Mouse (Mus musculus) heart, embryonic 14.5 days (tissue): ENCODE measurements around the gene Osm. TPM values are rescaled to one million over a fixed set of nuclear protein-coding genes. Genes with fewer than 3 reads are reported as not detected.

Experiments
- ATAC-seq: fragments of 200-750 bp; cut with Nextera tagmentation; 2 replicates; pipeline ENCODE4 v1.8.0; 2017; ENCODE audit warnings: low read depth, moderate TSS enrichment; ENCODE audit not compliant: insufficient number of reproducible peaks, insufficient read depth, low FRiP score
- H3K27ac ChIP-seq, 2 experiments: fragments of 200-500 bp in 1 of 2; fragments of 300-500 bp in 1 of 2; sonication (generic) in 1 of 2; replicated peaks in 1 of 2; 2 replicates each; pipeline ENCODE4 v1.5.1; 2012 to 2014; ENCODE audit warnings: low read depth in 2 of 2, low read length in 2 of 2, control low read depth in 1 of 2, mild to moderate bottlenecking in 1 of 2, mixed read lengths in 1 of 2; ENCODE audit not compliant: control insufficient read depth in 1 of 2, insufficient read depth in 1 of 2
- H3K27me3 ChIP-seq: fragments of 300-500 bp; sonication (generic); 2 replicates; pipeline ENCODE4 v1.6.1; 2014; ENCODE audit warnings: mild to moderate bottlenecking, low read length, control low read depth; ENCODE audit not compliant: control insufficient read depth, insufficient read depth
- H3K36me3 ChIP-seq: fragments of 300-500 bp; sonication (generic); 2 replicates; pipeline ENCODE4 v1.6.1; 2014; ENCODE audit warnings: mild to moderate bottlenecking, control low read depth, low read length, mixed read lengths; ENCODE audit not compliant: control insufficient read depth, insufficient read depth
- H3K4me1 ChIP-seq, 2 experiments: fragments of 200-500 bp in 1 of 2; fragments of 300-500 bp in 1 of 2; sonication (generic) in 1 of 2; 2 replicates each; pipeline ENCODE4 v1.6.1; 2012 to 2014; ENCODE audit warnings: low read length in 2 of 2, control low read depth in 1 of 2, mixed read lengths in 1 of 2; ENCODE audit not compliant: control insufficient read depth in 2 of 2, insufficient read depth in 2 of 2
- H3K4me2 ChIP-seq: fragments of 300-500 bp; sonication (generic); 2 replicates; pipeline ENCODE4 v1.6.1; 2014; ENCODE audit warnings: mild to moderate bottlenecking, low read length
- H3K4me3 ChIP-seq, 2 experiments: fragments of 200-500 bp in 1 of 2; fragments of 300-500 bp in 1 of 2; sonication (generic) in 1 of 2; 2 replicates each; pipeline ENCODE4 v1.5.1; 2012 to 2014; ENCODE audit warnings: low read length in 2 of 2, mild to moderate bottlenecking in 2 of 2, control low read depth in 1 of 2, low read depth in 1 of 2, moderate library complexity in 1 of 2; ENCODE audit not compliant: control insufficient read depth in 1 of 2, insufficient read depth in 1 of 2
- H3K9ac ChIP-seq: fragments of 300-500 bp; sonication (generic); 2 replicates; pipeline ENCODE4 v1.6.1; 2014; ENCODE audit warnings: mild to moderate bottlenecking, low read length
- H3K9me3 ChIP-seq: fragments of 300-500 bp; sonication (generic); 2 replicates; pipeline ENCODE4 v1.6.1; 2016; ENCODE audit warnings: low read length, control low read depth; ENCODE audit not compliant: control insufficient read depth
- WGBS: fragments of 180-500 bp; shearing (Covaris S2); extraction: QIAGEN DNeasy Blood & Tissue Kit; methylation state at CpG from one replicate; pipeline ENCODE4 v1.1.7; 2014; 5-methylcytosine and 5-hydroxymethylcytosine counted together
- polyA plus RNA-seq: library from polyadenylated mRNA; unstranded; fragments of >200 nt; fragmentation: Nextera tagmentation; extraction: Ambion mirVana; gene quantifications from 2 replicates; pipeline ENCODE4 v1.2.1, GENCODE M21; 2014

Gene Osm
- polyA plus RNA-seq, 1 experiment from 2014 or later, result not detected

- H3K9ac ChIP-seq, result 0 out of 2 replicates have a peak overlapping the region, but pooled peaks have one; percentile 12
- ATAC-seq, result peak; percentile 33; the same call in 1 of the 2 replicates
- 76% methylated on average over 9 of the region's 9 CpGs for WGBS
These were observed 19.8 kb upstream of the Osm start for GRCm38 (mm10) chr11:4216248-4217000.

GRCm38 (mm10) chr11:4217914-4218629, 18.1 kb upstream of the Osm start, which contains the start of gene Castor1:
TSS of gene Castor1 (plus strand) at chr11:4218225.
- Histone ChIP-seq H3K27ac (peak within 1 kb of the TSS; percentile 73 to 78), H3K9ac (peak within 1 kb of the TSS; percentile 67), H3K4me2 (peak within 1 kb of the TSS; percentile 80), H3K4me3 (peak within 1 kb of the TSS; percentile 49 to 51), H3K4me1 (peaks cover 21 to 26% of the 10 kb centered on the region in 2 experiments), H3K36me3 (peaks cover 24% of the 10 kb centered on the region), H3K27me3 (no peaks in the 10 kb centered on the region; the same call in 1 of the 2 replicates), H3K9me3 (no peaks in the 10 kb centered on the region)
- 2% methylated on average over 56 of the region's 56 CpGs for WGBS
- peak; percentile 84 for ATAC-seq

More at GRCm38 (mm10) chr11:4216248-4217000, 19.8 kb upstream of the Osm start:
- H3K36me3 ChIP-seq, result peaks cover 38% of the 10 kb centered on the region
- no peaks in the 10 kb centered on the region for H3K9me3 ChIP-seq
- H3K4me2 ChIP-seq, result no peak overlapping the region
- no peaks in the 10 kb centered on the region; the same call in 1 of the 2 replicates for H3K27me3 ChIP-seq
- H3K4me3 ChIP-seq, result no peak overlapping the region
- peaks cover 21 to 29% of the 10 kb centered on the region in 2 experiments for H3K4me1 ChIP-seq
- peak overlapping the region; percentile 73 to 78 for H3K27ac ChIP-seq

GRCm38 (mm10) chr11:4218637-4219036, 17.6 kb upstream of the Osm start:
- H3K9me3 ChIP-seq, result no peaks in the 10 kb centered on the region
- no peaks in the 10 kb centered on the region; the same call in 1 of the 2 replicates for H3K27me3 ChIP-seq
- ATAC-seq, result no peak
- WGBS, result 14% methylated on average over 6 of the region's 6 CpGs
- peak overlapping the region; percentile 67 for H3K9ac ChIP-seq
- peak overlapping the region; percentile 49 to 51 for H3K4me3 ChIP-seq
- no peak overlapping the region for H3K27ac ChIP-seq
- peaks cover 18% of the 10 kb centered on the region for H3K36me3 ChIP-seq
- peaks cover 21 to 25% of the 10 kb centered on the region in 2 experiments for H3K4me1 ChIP-seq
- H3K4me2 ChIP-seq, result peak overlapping the region; percentile 80

GRCm38 (mm10) chr11:4219317-4219751, 16.9 kb upstream of the Osm start:
- Histone ChIP-seq H3K9ac (no peak overlapping the region), H3K4me1 (peaks cover 21 to 25% of the 10 kb centered on the region in 2 experiments), H3K27ac (no peak overlapping the region), H3K36me3 (peaks cover 11% of the 10 kb centered on the region), H3K27me3 (no peaks in the 10 kb centered on the region; the same call in 1 of the 2 replicates), H3K9me3 (no peaks in the 10 kb centered on the region), H3K4me2 (no peak overlapping the region), H3K4me3 (no peak overlapping the region)
- WGBS, result 3% methylated on average over 2 of the region's 2 CpGs
- ATAC-seq, result no peak

GRCm38 (mm10) chr11:4219908-4220307, 16.3 kb upstream of the Osm start:
- no peaks in the 10 kb centered on the region for H3K9me3 ChIP-seq
- H3K27ac ChIP-seq, result no peak overlapping the region
- H3K4me3 ChIP-seq, result no peak overlapping the region
- H3K9ac ChIP-seq, result no peak overlapping the region
- ATAC-seq, result no peak
- H3K27me3 ChIP-seq, result no peaks in the 10 kb centered on the region; the same call in 1 of the 2 replicates
- peaks cover 21 to 25% of the 10 kb centered on the region in 2 experiments for H3K4me1 ChIP-seq
- no peak overlapping the region for H3K4me2 ChIP-seq
- WGBS, result 60% methylated on average over 9 of the region's 9 CpGs
- peaks cover 6% of the 10 kb centered on the region for H3K36me3 ChIP-seq

GRCm38 (mm10) chr11:4220443-4221400, 15.5 kb upstream of the Osm start:
- WGBS, result 49% methylated on average over 28 of the region's 28 CpGs

More at GRCm38 (mm10) chr11:4220443-4221400, 15.5 kb upstream of the Osm start:
- Histone ChIP-seq H3K9ac (no peak overlapping the region), H3K4me3 (no peak overlapping the region), H3K36me3 (no peaks in the 10 kb centered on the region), H3K27ac (no peak overlapping the region), H3K4me1 (peaks cover 21 to 23% of the 10 kb centered on the region in 2 experiments), H3K9me3 (no peaks in the 10 kb centered on the region), H3K27me3 (no peaks in the 10 kb centered on the region; the same call in 1 of the 2 replicates), H3K4me2 (no peak overlapping the region)
- no peak for ATAC-seq
